ENCODE assay signal across 8 mouse cellular contexts in genomic region chr9:66144248-66144647, GRCm38 (mm10). TPM values are rescaled to one million over a fixed set of nuclear protein-coding genes. Genes with fewer than 3 reads are reported as not detected.
DNase-seq lines count a peak whose midpoint lies in the region; ATAC-seq and TF ChIP-seq lines count a peak whose summit lies in the region.

No protein-coding gene starts in this region.

- TF ChIP-seq CTCF in kidney, postnatal 0 days (IDR thresholded peaks at IDR 0.05; ENCODE audit: low read depth): peak; percentile 92

- H3K4me1 ChIP-seq in kidney, postnatal 0 days (replicated peaks; ENCODE audit: insufficient read depth, low read length): no peaks in the 10 kb centered on the region
- no peaks in the 10 kb centered on the region for H3K4me1 ChIP-seq in liver, embryonic 13.5 days (replicated peaks)

- H3K9me3 ChIP-seq in kidney, postnatal 0 days (replicated peaks; ENCODE audit: low read length): no peaks in the 10 kb centered on the region
- no peaks in the 10 kb centered on the region for H3K9me3 ChIP-seq in liver, embryonic 13.5 days (replicated peaks)

- no peak overlapping the region for H3K4me2 ChIP-seq in kidney, postnatal 0 days (ENCODE audit: low read length)
- H3K4me2 ChIP-seq in liver, embryonic 13.5 days: no peak overlapping the region

- WGBS in kidney, postnatal 0 days: 7% methylated on average over 6 of the region's 6 CpGs
- 4% methylated on average over 6 of the region's 6 CpGs for WGBS in liver, embryonic 13.5 days (ENCODE audit: insufficient replicate concordance)

- H3K9ac ChIP-seq in kidney, postnatal 0 days (ENCODE audit: low read depth, low read length): no peak overlapping the region
- no peak overlapping the region for H3K9ac ChIP-seq in liver, embryonic 13.5 days

- no peaks in the 10 kb centered on the region for H3K27me3 ChIP-seq in kidney, postnatal 0 days (ENCODE audit: insufficient read depth, low read length)
- 0 out of 2 replicates have a peak, but pooled peaks cover 4% of the 10 kb centered on the region for H3K27me3 ChIP-seq in liver, embryonic 13.5 days

- no peak overlapping the region for H3K4me3 ChIP-seq in kidney, postnatal 0 days (replicated peaks; ENCODE audit: low read depth, low read length)
- no peak overlapping the region for H3K4me3 ChIP-seq in liver, embryonic 13.5 days (replicated peaks)

- H3K36me3 ChIP-seq in kidney, postnatal 0 days (ENCODE audit: insufficient read depth, low read length): peaks cover 12% of the 10 kb centered on the region
- H3K36me3 ChIP-seq in liver, embryonic 13.5 days: peaks cover 17% of the 10 kb centered on the region

- ATAC-seq in kidney, postnatal 0 days (replicated peaks; ENCODE audit: low FRiP score, low read depth): no peak
- no peak for ATAC-seq in liver, embryonic 13.5 days (ENCODE audit: low read depth)

- no peak overlapping the region for H3K27ac ChIP-seq in kidney, postnatal 0 days
- no peak overlapping the region for H3K27ac ChIP-seq in liver, embryonic 13.5 days

- DNase-seq in urinary bladder, adult 18-20 months (ENCODE audit: low spot score in 2 of 2): peak; percentile 24 to 52
- DNase-seq in urinary bladder, adult 2 months (ENCODE audit: low spot score): no peak
- DNase-seq in c-Kit-positive CD71-positive TER-119-positive erythroid progenitor cells, embryonic 14.5 days (ENCODE audit: low spot score): peak; percentile 81
- DNase-seq in forelimb bud, embryonic 11.5 days (ENCODE audit: low read depth, low spot score): peak; percentile 75
- peak; percentile 90 for DNase-seq in kidney, postnatal 0 days (ENCODE audit: low spot score)
- DNase-seq in liver, embryonic 13.5 days: peak; percentile 40
- DNase-seq in ovary, postnatal 36 days (ENCODE audit: low spot score): peak; percentile 51
- DNase-seq in thymus, postnatal 14 days: peak; percentile 73

RNA-seq across cellular contexts. Expression of gene Dapk2, which starts 13.8 kb away (rescaled TPM):
- polyA plus RNA-seq in urinary bladder, adult 2 months (2012; rRNA removed): 6.5 and 7.0 TPM in 2 replicates
- 8.4 and 8.6 TPM in 2 replicates for polyA plus RNA-seq in kidney, postnatal 0 days (2015; fragmentation: Nextera tagmentation; extraction: Ambion mirVana)
- polyA plus RNA-seq in liver, embryonic 13.5 days (2015; fragmentation: Nextera tagmentation; extraction: Ambion mirVana): 20.5 and 23.8 TPM in 2 replicates

RNA-seq across cellular contexts. Expression of gene Ciao2a, which starts 17.8 kb away (rescaled TPM):
- polyA plus RNA-seq in urinary bladder, adult 2 months (2012; rRNA removed): 35.9 and 39.6 TPM in 2 replicates
- polyA plus RNA-seq in kidney, postnatal 0 days (2015; fragmentation: Nextera tagmentation; extraction: Ambion mirVana): 173 and 186 TPM in 2 replicates
- 196 and 222 TPM in 2 replicates for polyA plus RNA-seq in liver, embryonic 13.5 days (2015; fragmentation: Nextera tagmentation; extraction: Ambion mirVana)

RNA-seq across cellular contexts. Expression of gene Snx1, which starts 17.9 kb away (rescaled TPM):
- polyA plus RNA-seq in urinary bladder, adult 2 months (2012; rRNA removed): 109 and 119 TPM in 2 replicates
- 131 and 141 TPM in 2 replicates for polyA plus RNA-seq in kidney, postnatal 0 days (2015; fragmentation: Nextera tagmentation; extraction: Ambion mirVana)
- polyA plus RNA-seq in liver, embryonic 13.5 days (2015; fragmentation: Nextera tagmentation; extraction: Ambion mirVana): 79.7 and 94.6 TPM in 2 replicates
